Mouse (Mus musculus) embryonic facial prominence, embryonic 15.5 days (tissue): ENCODE data around the gene Gm826. TPM values are rescaled to one million over a fixed set of nuclear protein-coding genes. Genes with fewer than 3 reads are reported as not detected.
A peak's percentile ranks its signal among the peaks of the same experiment; 100 is the strongest.

Experiments
- ATAC-seq: fragments of 200-750 bp; cut with Nextera tagmentation; 2 replicates; pipeline ENCODE4 v1.8.0; 2017; ENCODE audit warnings: low read depth, moderate TSS enrichment; ENCODE audit not compliant: insufficient number of reproducible peaks, low FRiP score, low TSS enrichment
- H3K27ac ChIP-seq: fragments of 300-500 bp; sonication (generic); replicated peaks from 2 replicates; pipeline ENCODE4 v1.5.1; 2015; ENCODE audit warnings: mild to moderate bottlenecking, inconsistent platforms
- H3K27me3 ChIP-seq: fragments of 300-500 bp; sonication (generic); 2 replicates; pipeline ENCODE4 v1.6.1; 2015; ENCODE audit warnings: inconsistent platforms
- H3K36me3 ChIP-seq: fragments of 300-500 bp; sonication (generic); 2 replicates; pipeline ENCODE4 v1.6.1; 2015; ENCODE audit warnings: mild to moderate bottlenecking, inconsistent platforms
- H3K4me1 ChIP-seq: fragments of 300-500 bp; sonication (generic); 2 replicates; pipeline ENCODE4 v1.6.1; 2015; ENCODE audit warnings: inconsistent platforms
- H3K4me2 ChIP-seq: fragments of 300-500 bp; sonication (generic); replicated peaks from 2 replicates; pipeline ENCODE4 v1.6.1; 2015; ENCODE audit warnings: mild to moderate bottlenecking, inconsistent platforms
- H3K4me3 ChIP-seq: fragments of 300-500 bp; sonication (generic); replicated peaks from 2 replicates; pipeline ENCODE4 v1.5.1; 2015; ENCODE audit warnings: mild to moderate bottlenecking, inconsistent platforms
- H3K9ac ChIP-seq: fragments of 300-500 bp; sonication (generic); 2 replicates; pipeline ENCODE4 v1.6.1; 2015; ENCODE audit warnings: inconsistent platforms
- H3K9me3 ChIP-seq: fragments of 300-500 bp; sonication (generic); replicated peaks from 2 replicates; pipeline ENCODE4 v1.6.1; 2016; ENCODE audit warnings: inconsistent platforms
- WGBS: fragments of 180-500 bp; shearing (Covaris S2); methylation state at CpG from one replicate; pipeline ENCODE4 v1.1.7; 2015; 5-methylcytosine and 5-hydroxymethylcytosine counted together
- polyA plus RNA-seq: library from polyadenylated mRNA; unstranded; fragments of >200 nt; fragmentation: Nextera tagmentation; extraction: Ambion mirVana; gene quantifications from 2 replicates; pipeline ENCODE4 v1.2.1, GENCODE M21; 2015

Gene Gm826
- polyA plus RNA-seq, result 0.91 and 0.96 TPM in 2 replicates

- H3K4me1 ChIP-seq, result no peaks in the 10 kb centered on the region
- H3K27ac ChIP-seq, result no peak within 1 kb of the TSS
- no peak within 1 kb of the TSS for H3K4me3 ChIP-seq
- no peak within 1 kb of the TSS for H3K4me2 ChIP-seq
- no peak within 1 kb of the TSS for H3K9ac ChIP-seq
- ATAC-seq, result no peak
- no peaks in the 10 kb centered on the region for H3K9me3 ChIP-seq
- H3K27me3 ChIP-seq, result no peaks in the 10 kb centered on the region
- no peaks in the 10 kb centered on the region for H3K36me3 ChIP-seq
- WGBS, result 62% methylated on average over 4 of the region's 4 CpGs
These were observed at the start of gene Gm826 for GRCm38 (mm10) chr2:160334111-160334661. Gm826 (minus strand) TSS chr2:160334162.

- Histone ChIP-seq H3K9ac (no peak overlapping the region), H3K4me1 (no peaks in the 10 kb centered on the region), H3K27me3 (0 out of 2 replicates have a peak, but pooled peaks cover 5% of the 10 kb centered on the region), H3K4me3 (no peak overlapping the region), H3K36me3 (no peaks in the 10 kb centered on the region), H3K27ac (no peak overlapping the region), H3K4me2 (no peak overlapping the region), H3K9me3 (no peaks in the 10 kb centered on the region)
- 61% methylated on average over 3 of the region's 3 CpGs for WGBS
- ATAC-seq, result no peak
These were observed 49.5 kb upstream of the Gm826 start for GRCm38 (mm10) chr2:160383418-160383817.

GRCm38 (mm10) chr2:160378271-160378670 is 44.3 kb upstream of the Gm826 start:
- no peak overlapping the region for H3K4me3 ChIP-seq
- no peaks in the 10 kb centered on the region for H3K9me3 ChIP-seq
- WGBS, result 48% methylated on average over 4 of the region's 4 CpGs
- H3K4me1 ChIP-seq, result no peaks in the 10 kb centered on the region
- H3K27ac ChIP-seq, result no peak overlapping the region
- peaks cover 42% of the 10 kb centered on the region for H3K27me3 ChIP-seq
- H3K4me2 ChIP-seq, result no peak overlapping the region
- no peak for ATAC-seq
- no peak overlapping the region for H3K9ac ChIP-seq
- no peaks in the 10 kb centered on the region for H3K36me3 ChIP-seq

- H3K27me3 ChIP-seq, result peaks cover 62% of the 10 kb centered on the region
- 37% methylated on average over 5 of the region's 5 CpGs for WGBS
- H3K27ac ChIP-seq, result no peak overlapping the region
- H3K4me2 ChIP-seq, result no peak overlapping the region
- no peaks in the 10 kb centered on the region for H3K9me3 ChIP-seq
- no peaks in the 10 kb centered on the region for H3K4me1 ChIP-seq
- no peak for ATAC-seq
- no peak overlapping the region for H3K4me3 ChIP-seq
- H3K9ac ChIP-seq, result no peak overlapping the region
- no peaks in the 10 kb centered on the region for H3K36me3 ChIP-seq
These were observed 42.3 kb upstream of the Gm826 start for GRCm38 (mm10) chr2:160376236-160376635.

GRCm38 (mm10) chr2:160369653-160370420 is 35.9 kb upstream of the Gm826 start:
- H3K36me3 ChIP-seq, result no peaks in the 10 kb centered on the region
- no peak overlapping the region for H3K9ac ChIP-seq
- H3K4me1 ChIP-seq, result peaks cover 44% of the 10 kb centered on the region
- peaks cover 67% of the 10 kb centered on the region for H3K27me3 ChIP-seq
- peak overlapping the region; percentile 94 for H3K4me2 ChIP-seq
- no peaks in the 10 kb centered on the region for H3K9me3 ChIP-seq
- H3K27ac ChIP-seq, result no peak overlapping the region
- 6% methylated on average over 25 of the region's 25 CpGs for WGBS
- peak overlapping the region; percentile 54 for H3K4me3 ChIP-seq
- ATAC-seq, result no peak

GRCm38 (mm10) chr2:160368422-160369357 is 34.7 kb upstream of the Gm826 start:
- Histone ChIP-seq H3K4me1 (peaks cover 47% of the 10 kb centered on the region), H3K27ac (no peak overlapping the region), H3K36me3 (no peaks in the 10 kb centered on the region), H3K4me2 (peak overlapping the region; percentile 94), H3K9me3 (no peaks in the 10 kb centered on the region), H3K27me3 (peaks cover 58% of the 10 kb centered on the region), H3K9ac (no peak overlapping the region), H3K4me3 (peak overlapping the region; percentile 54)
- ATAC-seq, result no peak
- under 1% methylated on average over 52 of the region's 52 CpGs for WGBS

- Histone ChIP-seq H3K36me3 (no peaks in the 10 kb centered on the region; the same call in 1 of the 2 replicates), H3K4me2 (peak overlapping the region; percentile 94), H3K27me3 (peaks cover 56% of the 10 kb centered on the region), H3K27ac (peak overlapping the region; percentile 93), H3K4me1 (peaks cover 47% of the 10 kb centered on the region), H3K4me3 (peak overlapping the region; percentile 54), H3K9me3 (no peaks in the 10 kb centered on the region), H3K9ac (peak overlapping the region; percentile 29)
- WGBS, result 0% methylated on average over 45 of the region's 45 CpGs
- peak; percentile 58 for ATAC-seq
These were observed 33.7 kb upstream of the Gm826 start for GRCm38 (mm10) chr2:160367448-160368208.

GRCm38 (mm10) chr2:160366980-160367338 is 33.0 kb upstream of the Gm826 start, which contains the start of gene Mafb:
Mafb (minus strand) TSS chr2:160367065.
- WGBS, result 1% methylated on average over 36 of the region's 37 CpGs
- peaks cover 47% of the 10 kb centered on the region for H3K4me1 ChIP-seq

GRCm38 (mm10) chr2:160366111-160366979 is 32.4 kb upstream of the Gm826 start:
- peaks cover 47% of the 10 kb centered on the region for H3K4me1 ChIP-seq
- no peaks in the 10 kb centered on the region; the same call in 1 of the 2 replicates for H3K36me3 ChIP-seq
- ATAC-seq, result peak; percentile 4; the same call in 1 of the 2 replicates
- H3K27ac ChIP-seq, result peak overlapping the region; percentile 93
- peaks cover 56% of the 10 kb centered on the region for H3K27me3 ChIP-seq
- peak overlapping the region; percentile 54 for H3K9ac ChIP-seq
- no peaks in the 10 kb centered on the region for H3K9me3 ChIP-seq
- under 1% methylated on average over 94 of the region's 95 CpGs for WGBS
- H3K4me3 ChIP-seq, result peak overlapping the region; percentile 54
- H3K4me2 ChIP-seq, result peak overlapping the region; percentile 94

More at GRCm38 (mm10) chr2:160366980-160367338, 33.0 kb upstream of the Gm826 start, which contains the start of gene Mafb:
- ATAC-seq, result peak; percentile 93
- no peaks in the 10 kb centered on the region for H3K9me3 ChIP-seq
- no peaks in the 10 kb centered on the region; the same call in 1 of the 2 replicates for H3K36me3 ChIP-seq
- peaks cover 56% of the 10 kb centered on the region for H3K27me3 ChIP-seq
- peak within 1 kb of the TSS; percentile 93 for H3K27ac ChIP-seq
- H3K4me2 ChIP-seq, result peak within 1 kb of the TSS; percentile 94
- peak within 1 kb of the TSS; percentile 54 for H3K9ac ChIP-seq
- peak within 1 kb of the TSS; percentile 54 for H3K4me3 ChIP-seq
